Mouse (Mus musculus): ENCODE measurements around the gene Rnpep.
"Not testable (repeated sequence)": the region's sequence is repeated elsewhere in the genome, so short reads cannot be mapped to it uniquely, and the experiment has no call there.

Gene Rnpep

GRCm38 (mm10) chr1:135258380-135259127, 25.3 kb downstream of the Rnpep start, which contains the start of gene Elf3:
Gene Elf3 (minus strand): TSS chr1:135258568.
- no peak for DNase-seq

- no peak for DNase-seq
Measured at GRCm38 (mm10) chr1:135256299-135256698, 27.6 kb downstream of the Rnpep start.

GRCm38 (mm10) chr1:135252854-135253253, 31.0 kb downstream of the Rnpep start:
- no peak for DNase-seq

- DNase-seq: no peak
Measured at GRCm38 (mm10) chr1:135251405-135251804, 32.5 kb downstream of the Rnpep start.

- DNase-seq: no peak
Measured at GRCm38 (mm10) chr1:135250706-135251105, 33.2 kb downstream of the Rnpep start.

- no peak for DNase-seq
Measured at GRCm38 (mm10) chr1:135248434-135248850, 35.4 kb downstream of the Rnpep start.

- DNase-seq: no peak
Measured at GRCm38 (mm10) chr1:135244014-135244413, 39.9 kb downstream of the Rnpep start.

- not testable (repeated sequence) for DNase-seq
Measured at GRCm38 (mm10) chr1:135240206-135240605, 43.7 kb downstream of the Rnpep start.

GRCm38 (mm10) chr1:135237131-135237851, 46.6 kb downstream of the Rnpep start:
- DNase-seq: no peak

GRCm38 (mm10) chr1:135234771-135235170, 49.1 kb downstream of the Rnpep start:
- no peak for DNase-seq

- DNase-seq: no peak
Measured at GRCm38 (mm10) chr1:135233961-135234360, 49.9 kb downstream of the Rnpep start.

GRCm38 (mm10) chr1:135231878-135232277, 52.0 kb downstream of the Rnpep start:
- DNase-seq: not testable (repeated sequence)

- DNase-seq: no peak
Measured at GRCm38 (mm10) chr1:135227339-135227950, 56.4 kb downstream of the Rnpep start.

GRCm38 (mm10) chr1:135224981-135225604, 58.8 kb downstream of the Rnpep start:
- no peak for DNase-seq

- no peak for DNase-seq
Measured at GRCm38 (mm10) chr1:135224147-135224546, 59.7 kb downstream of the Rnpep start.

- no peak for DNase-seq
Measured at GRCm38 (mm10) chr1:135217607-135218233, 66.2 kb downstream of the Rnpep start.

- no peak for DNase-seq
Measured at GRCm38 (mm10) chr1:135213772-135214640, 69.9 kb downstream of the Rnpep start.

All from thymus, postnatal 25 days (tissue).